Mouse (Mus musculus) spleen, adult 12 weeks (tissue): ENCODE measurements around the gene Tnrc6b.
"Not testable (repeated sequence)": the region's sequence is repeated elsewhere in the genome, so short reads cannot be mapped to it uniquely, and the experiment has no call there.

Experiments
- DNase-seq: peaks from one replicate; pipeline ENCODE4 v3.0.0; 2022; ENCODE audit warnings: low spot score

Gene Tnrc6b

DNA sequence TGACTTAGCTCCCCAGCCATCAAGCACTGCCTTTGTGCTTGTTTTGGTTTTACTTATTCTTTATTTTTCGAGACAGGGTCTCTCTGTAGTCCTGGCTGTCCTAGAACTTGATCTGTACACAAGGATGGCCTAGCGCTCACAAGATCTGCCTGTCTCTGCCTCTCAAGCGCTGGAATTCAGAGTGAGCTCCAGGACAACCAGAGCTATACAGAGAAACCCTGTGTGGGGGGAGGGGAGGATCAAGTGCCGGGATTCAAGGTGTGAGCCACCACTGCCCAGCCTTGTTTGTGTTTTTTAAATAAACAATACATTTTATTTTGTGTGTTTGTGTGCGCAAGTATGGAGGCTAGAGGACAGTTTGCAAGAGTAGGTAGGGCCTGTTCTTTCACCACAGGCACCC is 141.0 kb downstream of the Tnrc6b start:
- no peak for DNase-seq

GRCm38 (mm10) chr15:80852527-80852926 is 141.4 kb downstream of the Tnrc6b start:
- DNase-seq, result not testable (repeated sequence)

DNA sequence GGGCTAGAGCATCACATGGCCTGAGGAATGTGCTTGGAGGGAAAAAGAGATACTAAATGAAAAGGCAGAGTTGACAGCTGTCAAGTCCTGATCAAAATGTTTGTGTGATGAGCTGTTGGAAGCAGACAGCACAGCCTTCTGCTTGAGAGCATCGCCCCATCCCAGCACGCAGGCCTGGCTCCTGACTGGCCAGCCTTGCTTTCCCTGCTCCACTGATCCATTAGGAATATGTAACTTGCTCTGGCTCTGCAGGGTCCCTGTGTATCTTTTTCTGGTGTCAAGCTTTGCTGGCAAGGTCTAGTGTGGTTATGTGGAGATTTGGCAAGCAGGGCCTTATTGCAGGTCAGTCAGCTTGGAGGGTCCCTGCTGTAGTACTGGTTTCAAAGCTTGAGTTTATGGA is 148.3 kb downstream of the Tnrc6b start:
- no peak for DNase-seq

DNA sequence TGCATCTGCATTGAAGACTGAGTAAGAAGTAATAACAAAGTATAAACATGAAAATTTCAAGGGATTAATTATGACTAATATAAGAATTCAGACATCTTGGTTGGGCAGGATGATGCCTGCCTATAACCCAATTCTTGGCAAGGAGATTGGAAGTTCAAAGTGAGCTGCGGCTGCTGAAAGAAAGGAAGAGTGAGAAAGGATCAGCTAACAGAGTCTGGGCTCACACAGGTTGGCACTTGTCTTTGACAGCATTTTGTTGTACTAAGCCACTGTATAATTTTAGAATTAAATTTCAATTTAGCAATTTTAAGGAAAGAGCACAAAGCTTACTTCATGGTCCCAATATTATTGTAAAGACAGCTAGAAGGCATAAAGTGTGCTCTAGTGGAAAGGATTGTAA is 150.2 kb downstream of the Tnrc6b start:
- no peak for DNase-seq

DNA sequence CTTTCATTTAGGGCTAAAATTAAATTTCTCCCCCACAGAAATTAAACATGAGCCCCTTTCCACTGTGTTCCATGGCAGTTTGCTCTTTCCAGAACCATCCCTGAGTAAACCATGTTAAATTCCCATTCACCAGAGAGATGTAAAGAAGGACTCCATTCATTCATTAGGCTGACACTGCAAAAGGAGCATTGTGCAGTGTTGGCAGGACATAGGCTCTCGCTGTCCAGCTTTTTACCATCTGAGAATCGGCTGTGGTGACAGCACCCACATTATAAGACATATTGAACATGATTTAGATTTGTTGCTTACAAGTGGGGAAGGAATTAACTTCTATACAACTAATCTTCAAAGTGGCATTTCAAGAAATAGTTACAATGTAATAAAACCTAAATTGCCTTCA is 150.9 kb downstream of the Tnrc6b start:
- no peak for DNase-seq

GRCm38 (mm10) chr15:80868603-80869002 is 157.5 kb downstream of the Tnrc6b start:
- not testable (repeated sequence) for DNase-seq

GRCm38 (mm10) chr15:80874726-80875125 is 163.6 kb downstream of the Tnrc6b start:
- DNase-seq, result no peak

GRCm38 (mm10) chr15:80876231-80876630 is 165.1 kb downstream of the Tnrc6b start:
- DNase-seq, result no peak

DNA sequence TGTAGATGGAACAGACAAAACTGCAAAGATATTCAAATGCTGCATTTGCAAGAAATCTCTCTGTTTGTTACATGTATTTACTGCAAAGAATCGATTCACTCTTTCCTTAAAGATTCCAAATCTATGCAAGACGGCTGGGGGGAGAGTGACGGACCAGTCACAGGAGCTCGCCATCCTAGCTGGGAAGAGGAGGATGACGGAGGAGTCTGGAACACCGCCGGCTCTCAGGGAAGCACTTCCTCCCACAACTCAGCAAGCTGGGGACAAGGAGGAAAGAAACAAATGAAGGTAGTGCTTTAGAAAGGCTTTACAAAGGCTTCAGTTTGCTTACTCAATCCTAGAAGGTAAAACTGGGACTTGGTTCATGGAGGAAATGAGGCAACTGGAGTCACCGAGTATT is 173.0 kb downstream of the Tnrc6b start:
- no peak for DNase-seq

GRCm38 (mm10) chr15:80886361-80887156 is 175.4 kb downstream of the Tnrc6b start:
- no peak for DNase-seq

- no peak for DNase-seq
Observed at GRCm38 (mm10) chr15:80892341-80892740, 181.2 kb downstream of the Tnrc6b start.

DNA sequence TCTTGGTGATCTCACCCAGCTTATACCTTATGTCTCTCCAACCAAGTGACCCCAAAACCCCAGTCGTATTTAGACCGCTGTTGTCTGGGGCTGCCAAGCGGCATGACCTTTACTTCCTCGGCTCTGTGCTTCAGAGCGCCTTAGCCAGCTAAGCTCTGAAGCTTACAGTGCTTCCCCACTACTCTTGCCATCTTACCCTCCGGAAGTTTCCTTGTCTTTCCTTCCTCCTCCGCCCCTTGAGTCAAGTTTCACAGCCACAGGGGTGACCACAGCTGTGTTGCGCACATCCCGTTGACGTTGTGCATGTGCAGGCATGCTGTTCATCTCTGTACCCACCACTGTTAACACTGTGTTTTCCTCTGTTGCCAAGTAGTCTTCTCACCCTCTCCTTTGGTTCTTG is 185.6 kb downstream of the Tnrc6b start:
- no peak for DNase-seq

DNA sequence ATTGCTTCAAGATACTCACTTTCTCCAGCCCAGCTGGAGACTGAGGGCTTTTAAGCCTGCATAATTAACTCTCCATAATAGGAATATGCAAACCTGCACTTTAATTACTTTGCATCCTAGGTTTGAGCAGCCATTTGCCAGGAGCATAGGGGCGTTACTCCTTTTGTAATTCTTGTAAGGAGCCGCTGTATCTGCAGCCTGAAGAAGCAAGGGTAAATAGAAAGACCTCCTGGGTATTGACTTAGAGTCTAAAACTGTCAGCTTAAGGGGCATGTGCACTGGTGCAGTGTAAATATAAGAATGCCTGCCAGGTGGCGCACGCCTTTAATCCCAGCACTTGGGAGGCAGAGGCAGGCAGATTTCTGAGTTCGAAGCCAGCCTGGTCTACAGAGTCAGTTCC is 186.8 kb downstream of the Tnrc6b start:
- no peak for DNase-seq

GRCm38 (mm10) chr15:80899806-80900205 is 188.7 kb downstream of the Tnrc6b start:
- no peak for DNase-seq

DNA sequence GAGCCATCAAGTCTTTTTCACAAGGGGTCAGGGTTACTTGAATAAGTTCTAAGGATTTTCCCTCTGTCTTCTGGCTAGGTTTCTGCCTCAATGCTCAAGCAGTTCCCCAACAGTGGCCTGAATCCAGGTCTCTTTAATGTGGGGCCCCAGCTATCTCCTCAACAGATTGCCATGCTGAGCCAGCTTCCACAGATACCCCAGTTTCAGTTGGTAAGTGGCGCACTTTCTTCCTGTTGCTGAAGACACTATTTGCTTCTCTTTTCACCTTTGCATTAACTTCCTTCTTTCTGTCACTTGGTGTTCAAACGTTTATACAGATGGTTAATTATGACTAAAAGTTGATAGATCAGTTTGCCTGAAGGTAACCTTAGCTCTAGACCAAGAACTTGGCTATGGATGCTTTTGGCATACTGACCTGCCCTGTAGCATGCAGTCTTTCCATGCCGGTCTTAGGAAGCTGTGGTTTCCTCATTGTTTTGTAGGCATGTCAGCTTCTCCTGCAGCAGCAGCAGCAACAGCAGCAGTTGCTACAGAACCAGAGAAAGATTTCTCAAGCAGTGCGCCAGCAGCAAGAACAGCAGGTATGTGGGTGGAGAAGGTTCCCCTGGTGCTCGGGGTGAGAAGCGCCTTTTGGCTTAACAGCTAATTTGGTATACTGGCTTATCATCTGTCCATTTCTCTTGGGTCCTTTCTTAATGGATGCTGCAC is 190.8 kb downstream of the Tnrc6b start:
- DNase-seq, result no peak

DNA sequence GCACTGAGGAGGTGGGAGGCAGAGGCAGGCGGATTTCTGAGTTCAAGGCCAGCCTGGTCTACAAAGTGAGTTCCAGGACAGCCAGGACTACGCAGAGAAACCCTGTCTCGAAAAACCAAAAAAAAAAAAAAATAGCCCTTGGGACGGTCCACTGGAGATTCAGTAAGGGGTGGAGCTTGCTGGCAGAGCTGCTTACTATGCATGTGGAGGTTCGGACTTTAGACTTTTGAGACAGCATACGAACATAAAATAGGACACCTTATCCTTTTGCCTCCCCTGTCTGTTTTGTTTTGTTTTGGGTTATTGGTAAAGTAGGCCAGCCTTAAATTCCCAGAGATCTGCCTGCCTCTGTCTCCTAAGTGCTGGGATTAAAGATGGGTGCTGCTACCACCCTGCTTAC is 193.7 kb downstream of the Tnrc6b start:
- not testable (repeated sequence) for DNase-seq

DNA sequence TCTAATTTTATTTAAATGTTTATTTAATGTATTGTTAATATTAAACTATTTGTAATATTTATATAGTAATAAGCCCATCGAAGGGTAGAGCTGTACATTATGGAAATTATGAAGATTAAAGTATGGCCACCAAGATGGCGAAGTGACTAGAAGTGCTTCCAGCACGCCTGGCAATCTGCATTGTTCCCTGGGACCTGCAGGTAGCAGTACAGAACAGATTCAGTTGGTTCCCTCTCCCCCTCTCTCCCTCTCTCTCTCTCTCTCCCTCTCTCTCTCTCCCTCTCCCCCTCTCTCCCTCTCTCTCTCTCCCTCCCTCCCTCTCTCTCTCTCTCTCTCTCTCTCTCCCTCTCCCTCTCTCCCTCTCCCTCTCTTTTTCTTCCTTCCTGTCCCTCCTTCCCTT is 199.1 kb downstream of the Tnrc6b start:
- no peak for DNase-seq

DNA sequence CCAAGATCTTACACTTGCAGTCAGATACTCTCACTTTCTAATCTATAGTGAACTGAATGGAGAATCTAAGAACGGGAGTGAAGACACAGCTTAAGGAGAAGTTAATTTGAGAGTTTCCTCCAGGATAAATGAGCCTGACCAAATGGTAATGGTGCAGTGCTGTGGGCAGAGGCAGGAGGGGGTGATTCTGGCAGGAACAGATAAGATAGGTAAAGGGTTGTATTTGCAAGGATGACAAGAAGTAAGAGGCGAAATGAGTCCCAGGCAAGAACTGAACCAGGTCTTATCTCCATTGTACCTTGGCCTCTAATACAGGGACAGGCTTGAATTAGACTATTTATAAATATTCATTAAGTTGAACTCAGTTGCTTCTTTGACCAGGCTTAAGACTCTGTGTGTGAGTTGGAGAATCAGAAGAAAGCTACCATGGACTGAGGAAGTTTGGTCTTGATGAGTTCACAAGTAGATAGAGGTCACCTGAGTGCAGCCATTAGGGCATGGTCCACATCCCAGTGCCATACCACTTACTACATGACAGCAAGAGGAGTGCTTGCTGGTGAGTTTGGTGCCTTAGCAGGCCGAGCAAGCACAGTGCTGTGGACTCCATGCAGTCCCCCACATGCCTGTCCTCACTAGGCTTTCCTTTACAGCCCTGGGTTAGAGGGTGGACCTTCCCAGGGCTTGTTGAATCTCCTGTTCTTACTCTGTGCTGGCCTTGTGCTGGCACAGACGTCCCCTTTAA is 199.8 kb downstream of the Tnrc6b start:
- peak; percentile 6 for DNase-seq

DNA sequence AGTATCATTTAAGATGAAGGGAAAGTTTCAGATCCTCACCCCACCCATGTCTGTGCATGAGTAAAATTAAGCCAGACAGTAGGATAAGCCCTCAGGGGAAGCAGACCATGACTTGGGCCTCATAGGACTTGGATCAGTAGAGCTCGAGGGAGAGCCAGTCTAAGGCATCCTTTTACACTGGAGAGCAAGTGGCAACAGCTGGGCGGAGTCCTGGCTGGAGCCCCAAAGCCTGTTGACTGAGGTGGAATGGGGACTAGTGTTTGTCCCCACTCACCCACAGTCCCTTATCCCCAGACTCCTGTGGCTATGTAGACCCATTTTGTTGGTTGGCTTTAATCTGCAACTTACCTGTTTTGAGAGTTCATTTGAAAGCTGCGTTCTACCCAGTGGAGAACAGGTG is 201.1 kb downstream of the Tnrc6b start:
- no peak for DNase-seq

- DNase-seq, result no peak
Observed at GRCm38 (mm10) chr15:80913803-80914202, 202.7 kb downstream of the Tnrc6b start.

- no peak for DNase-seq
Observed at GRCm38 (mm10) chr15:80915850-80916249, 204.7 kb downstream of the Tnrc6b start.

DNA sequence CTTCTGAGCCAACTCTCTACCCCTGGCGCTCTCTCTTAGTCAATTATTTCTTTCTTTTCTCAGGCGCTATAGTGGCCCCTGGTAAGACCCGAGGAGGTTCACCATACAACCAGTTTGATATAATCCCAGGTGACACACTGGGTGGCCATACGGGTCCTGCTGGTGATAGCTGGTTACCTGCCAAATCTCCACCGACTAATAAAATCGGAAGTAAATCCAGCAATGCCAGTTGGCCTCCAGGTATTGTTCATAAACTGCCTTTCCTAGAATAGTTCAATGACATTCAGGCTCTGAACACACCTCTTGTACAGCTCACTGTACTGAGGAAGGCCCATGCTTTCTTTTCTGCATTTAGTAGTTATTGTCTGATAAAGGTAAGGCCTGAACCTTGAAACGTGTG is 205.5 kb downstream of the Tnrc6b start:
- no peak for DNase-seq

- no peak for DNase-seq
Observed at GRCm38 (mm10) chr15:80920346-80920745, 209.2 kb downstream of the Tnrc6b start.
